Mouse (Mus musculus) erythroblast, embryonic 14.5 days (primary cell): Measurements from ENCODE around the gene Icmt.

ENCODE experiments used
- GATA1 ChIP-seq: IDR thresholded peaks from 2 replicates; pipeline ENCODE4 v1.6.1; 2012; ENCODE audit warnings: low read length, inconsistent platforms, mixed read lengths
- TAL1 ChIP-seq: IDR thresholded peaks from 3 replicates; pipeline ENCODE4 v1.6.1; 2012; ENCODE audit warnings: low read length, inconsistent platforms, mixed read lengths

DNA sequence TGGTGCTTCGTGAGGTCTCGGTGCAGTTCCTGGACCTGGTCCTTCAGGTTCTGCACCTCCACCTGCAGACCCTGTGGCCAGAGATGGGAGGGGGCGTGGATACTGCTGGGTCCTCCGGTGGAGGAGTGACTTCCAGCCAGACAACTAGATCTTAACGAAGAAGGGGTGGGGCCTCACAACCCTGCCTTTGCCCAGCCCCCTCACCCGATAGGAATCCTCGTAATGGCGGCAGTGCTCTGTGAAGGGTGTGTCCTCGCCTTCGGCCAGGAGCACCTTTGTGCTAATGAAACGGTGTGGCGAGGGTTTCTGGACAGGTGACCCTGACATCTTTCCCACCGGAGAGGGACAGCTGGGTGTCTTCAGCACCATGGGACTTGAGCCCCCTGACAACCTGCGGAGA, 15.2 kb downstream of the Icmt start:
- TF ChIP-seq GATA1 (no peak), TAL1 (no peak)
